In genomic region chr5:31295606-31296141, GRCm38 (mm10) we compare ENCODE assay signal across 7 mouse cellular contexts. TPM values are rescaled to one million over a fixed set of nuclear protein-coding genes. Genes with fewer than 3 reads are reported as not detected.
A peak's percentile ranks its signal among the peaks of the same experiment; 100 is the strongest.
DNase-seq lines count a peak whose midpoint lies in the region; ATAC-seq and TF ChIP-seq lines count a peak whose summit lies in the region.

Fndc4 (minus strand) TSS chr5:31296080.

- ATAC-seq in embryonic facial prominence, embryonic 12.5 days (ENCODE audit: insufficient number of reproducible peaks, insufficient read depth, low FRiP score, low TSS enrichment), result peak; percentile 65; the same call in 1 of the 2 replicates
- ATAC-seq in stomach, embryonic 16.5 days (ENCODE audit: insufficient read depth, low FRiP score), result peak; percentile 56

- peak within 1 kb of the TSS; percentile 76 to 93 for H3K4me3 ChIP-seq in ES-E14 (ENCODE audit: insufficient read depth in 1 of 2, low read depth in 1 of 2, low read length in 2 of 2, poor library complexity in 1 of 2, severe bottlenecking in 1 of 2)
- H3K4me3 ChIP-seq in embryonic facial prominence, embryonic 12.5 days, result peak within 1 kb of the TSS; percentile 91
- peak within 1 kb of the TSS; percentile 79 for H3K4me3 ChIP-seq in stomach, embryonic 16.5 days (replicated peaks; ENCODE audit: low read length)

- no peak for DNase-seq in ES-E14 (ENCODE audit: low read depth, low spot score)
- DNase-seq in adrenal gland, postnatal 10 days, result peak; percentile 48
- peak; percentile 43 for DNase-seq in heart, postnatal 4 days
- DNase-seq in layer of hippocampus, postnatal 36 days, result peak; percentile 63 to 66
- peak; percentile 67 for DNase-seq in mesoderm, embryonic 11.5 days (ENCODE audit: low read depth, low spot score)

- H3K27ac ChIP-seq in ES-E14 (ENCODE audit: insufficient read depth, low read depth, low read length, poor library complexity, severe bottlenecking), result no peak within 1 kb of the TSS
- peak within 1 kb of the TSS; percentile 81 for H3K27ac ChIP-seq in embryonic facial prominence, embryonic 12.5 days
- peak within 1 kb of the TSS; percentile 19; the same call in 1 of the 2 replicates for H3K27ac ChIP-seq in stomach, embryonic 16.5 days (ENCODE audit: low read length)

- H3K9me3 ChIP-seq in ES-E14 (ENCODE audit: control insufficient read depth, insufficient read depth, low read depth, low read length), result no peaks in the 10 kb centered on the region
- no peaks in the 10 kb centered on the region for H3K9me3 ChIP-seq in embryonic facial prominence, embryonic 12.5 days
- no peaks in the 10 kb centered on the region for H3K9me3 ChIP-seq in stomach, embryonic 16.5 days (replicated peaks; ENCODE audit: control insufficient read depth, low read length)

- H3K27me3 ChIP-seq in embryonic facial prominence, embryonic 12.5 days, result no peaks in the 10 kb centered on the region
- no peaks in the 10 kb centered on the region for H3K27me3 ChIP-seq in stomach, embryonic 16.5 days (ENCODE audit: control insufficient read depth, insufficient read depth, low read length)

- peak within 1 kb of the TSS; percentile 77 for H3K9ac ChIP-seq in ES-E14 (ENCODE audit: insufficient read depth, low read depth, low read length, poor library complexity, severe bottlenecking)
- peak within 1 kb of the TSS; percentile 97 for H3K9ac ChIP-seq in embryonic facial prominence, embryonic 12.5 days
- H3K9ac ChIP-seq in stomach, embryonic 16.5 days (ENCODE audit: low read length), result peak within 1 kb of the TSS; percentile 93

- H3K4me1 ChIP-seq in ES-E14 (ENCODE audit: control insufficient read depth in 2 of 2, insufficient read depth in 2 of 2, low read length in 2 of 2, poor library complexity in 1 of 2), result peaks cover 1 to 3% of the 10 kb centered on the region in 2 experiments; a peak in 1 of 4 replicates
- H3K4me1 ChIP-seq in embryonic facial prominence, embryonic 12.5 days, result peaks cover 13% of the 10 kb centered on the region
- peaks cover 10% of the 10 kb centered on the region; the same call in 1 of the 2 replicates for H3K4me1 ChIP-seq in stomach, embryonic 16.5 days (ENCODE audit: control insufficient read depth, insufficient read depth, low read length)

- no peaks in the 10 kb centered on the region for H3K36me3 ChIP-seq in ES-E14 (ENCODE audit: control insufficient read depth, insufficient read depth, low read length, poor library complexity, severe bottlenecking)
- H3K36me3 ChIP-seq in embryonic facial prominence, embryonic 12.5 days, result peaks cover 11% of the 10 kb centered on the region
- no peaks in the 10 kb centered on the region for H3K36me3 ChIP-seq in stomach, embryonic 16.5 days (ENCODE audit: control insufficient read depth, insufficient read depth, low read length)

- peak within 1 kb of the TSS; percentile 78 for H3K4me2 ChIP-seq in embryonic facial prominence, embryonic 12.5 days (replicated peaks)
- H3K4me2 ChIP-seq in stomach, embryonic 16.5 days (ENCODE audit: low read depth, low read length), result peak within 1 kb of the TSS; percentile 96

- WGBS in embryonic facial prominence, embryonic 12.5 days, result 0% methylated on average over 37 of the region's 46 CpGs
- WGBS in stomach, embryonic 16.5 days, result under 1% methylated on average over 38 of the region's 46 CpGs

- in situ Hi-C loops in ES-E14 (cut with MboI; ENCODE audit: low sequenced_read_pairs in 2 of 2, unreplicated experiment in 2 of 2), result no loop called here

TF ChIP-seq in ES-E14, 5 proteins besides CTCF, POLR2A, EP300 and RAD21:
- TF ChIP-seq ZC3H11A (IDR thresholded peaks at IDR 0.05; ENCODE audit: borderline replicate concordance, low read depth, low read length) (no peak), ZNF384 (IDR thresholded peaks at IDR 0.05; ENCODE audit: low read depth, low read length) (no peak), CHD2 (IDR thresholded peaks at IDR 0.05; ENCODE audit: low read depth, low read length) (no peak), HCFC1 (IDR thresholded peaks at IDR 0.05; ENCODE audit: borderline replicate concordance, insufficient read depth, low read length) (no peak)

RNA-seq across cellular contexts. Expression of gene Fndc4, which starts in this region (rescaled TPM):
- total RNA-seq in ES-E14 (2012; rRNA removed), result 14.2 and 23.2 TPM in 2 replicates
- total RNA-seq in adrenal gland, postnatal 10 days (2021), result 10 to 100 TPM in 1 of 2 experiments, 1 to 10 TPM in 1; 6.8 to 10.7 TPM
- polyA plus RNA-seq in embryonic facial prominence, embryonic 12.5 days (2016; fragmentation: Nextera tagmentation; extraction: Ambion mirVana), result 91.0 and 94.6 TPM in 2 replicates
- 1 to 10 TPM; 6.6 to 7.8 TPM for total RNA-seq in heart, postnatal 4 days (2021)
- 100 to 1,000 TPM; 144 to 187 TPM for total RNA-seq in layer of hippocampus, postnatal 36 days (2021)
- 23.0 and 23.7 TPM in 2 replicates for polyA plus RNA-seq in stomach, embryonic 16.5 days (2015; fragmentation: Nextera tagmentation; extraction: Ambion mirVana)
